In genomic region chr2:37422306-37423304, GRCm38 (mm10) we compare ENCODE assay signal across 8 mouse cellular contexts. TPM values are rescaled to one million over a fixed set of nuclear protein-coding genes. Genes with fewer than 3 reads are reported as not detected.
DNase-seq lines count a peak whose midpoint lies in the region; ATAC-seq lines count a peak whose summit lies in the region.

Gene Rc3h2, minus strand, starts transcription at chr2:37422903.

- H3K4me1 ChIP-seq in hindbrain, embryonic 12.5 days: peaks cover 3% of the 10 kb centered on the region

- H3K9ac ChIP-seq in hindbrain, embryonic 12.5 days: peak within 1 kb of the TSS; percentile 99

- DNase-seq in NIH3T3 (ENCODE audit: low read depth): peak; percentile 98
- DNase-seq in cerebellum, postnatal 10 days: peak; percentile 97 to 98
- DNase-seq in frontal cortex, postnatal 10 days (ENCODE audit: low spot score in 2 of 2): peak; percentile 96
- DNase-seq in layer of hippocampus, postnatal 14 days (ENCODE audit: low spot score in 2 of 2): peak; percentile 94 to 98
- DNase-seq in lung, postnatal 14 days: peak; percentile 96
- peak; percentile 88 for DNase-seq in retina, adult 2 months (ENCODE audit: low read depth, low spot score)
- peak; percentile 89 to 94 for DNase-seq in thymus, postnatal 36 days

- no peaks in the 10 kb centered on the region for H3K9me3 ChIP-seq in hindbrain, embryonic 12.5 days (replicated peaks)

- H3K4me3 ChIP-seq in hindbrain, embryonic 12.5 days: peak within 1 kb of the TSS; percentile 99

- no peaks in the 10 kb centered on the region for H3K27me3 ChIP-seq in hindbrain, embryonic 12.5 days

- under 1% methylated on average over 66 of the region's 75 CpGs for WGBS in hindbrain, embryonic 12.5 days

- H3K4me2 ChIP-seq in hindbrain, embryonic 12.5 days (replicated peaks): peak within 1 kb of the TSS; percentile 67

- ATAC-seq in hindbrain, embryonic 12.5 days (ENCODE audit: low FRiP score): peak; percentile 97

- H3K27ac ChIP-seq in hindbrain, embryonic 12.5 days: peak within 1 kb of the TSS; percentile 98

- H3K36me3 ChIP-seq in hindbrain, embryonic 12.5 days: peaks cover 3% of the 10 kb centered on the region; the same call in 1 of the 2 replicates

RNA-seq across cellular contexts. Expression of gene Rc3h2, which starts in this region (rescaled TPM):
- polyA plus RNA-seq in hindbrain, embryonic 12.5 days (2016; fragmentation: Nextera tagmentation; extraction: Ambion mirVana): 34.2 and 35.0 TPM in 2 replicates
- 10 to 100 TPM; 82.3 to 87.9 TPM for total RNA-seq in layer of hippocampus, postnatal 14 days (2021)

Comparison
In these comparisons a context has a peak if more than half of its experiments do, and no peak if none do; other contexts are left out.
1. Peak in every context shown above with its lines: DNase-seq, ATAC-seq, H3K4me3 ChIP-seq and H3K27ac ChIP-seq.